ENCODE assay signal across 25 mouse cellular contexts in the genomic region with DNA sequence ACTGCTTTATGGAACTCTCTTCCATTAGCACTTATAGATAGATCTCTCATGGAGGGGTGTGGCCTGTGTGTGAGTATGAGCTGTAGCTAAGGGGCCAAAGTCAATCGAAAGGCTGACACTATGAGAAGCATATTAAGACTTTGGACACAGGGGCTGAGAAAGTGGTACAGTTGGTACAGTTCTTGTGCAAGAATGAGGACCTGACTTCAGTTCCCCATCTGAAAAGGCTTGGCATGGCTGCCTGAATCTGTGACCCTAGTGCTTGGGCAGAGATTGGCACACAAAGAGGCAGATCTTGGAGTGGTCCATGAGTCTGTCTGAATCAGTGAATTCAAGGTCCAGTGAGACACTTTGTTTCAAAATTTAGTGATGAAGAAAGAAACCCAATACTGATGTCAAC.
"Had no signal": no experiment of that assay in that cellular context is flagged by ENCODE, and none has a peak within 500 bp of the region (broad histone marks: within the 10 kb centered on the region; RNA-seq: fewer than 3 reads in every experiment).

No protein-coding gene starts in this region.

- H3K9ac ChIP-seq: heart, embryonic 13.5 days; heart, embryonic 15.5 days; hindbrain, embryonic 13.5 days; hindbrain, embryonic 15.5 days; limb, embryonic 12.5 days; liver, embryonic 13.5 days had no signal

- H3K4me3 ChIP-seq: gastrocnemius, adult 2 months; heart, adult 2 months; heart, embryonic 13.5 days; heart, embryonic 15.5 days; hindbrain, embryonic 13.5 days; hindbrain, embryonic 15.5 days; layer of hippocampus, adult 2 months; left cerebral cortex, adult 2 months; limb, embryonic 10.5 days; limb, embryonic 12.5 days; liver, embryonic 13.5 days had no signal

- H3K27ac ChIP-seq: gastrocnemius, adult 2 months; heart, adult 2 months; heart, embryonic 13.5 days; heart, embryonic 15.5 days; hindbrain, embryonic 13.5 days; hindbrain, embryonic 15.5 days; hindbrain, postnatal 0 days; layer of hippocampus, adult 2 months; left cerebral cortex, adult 2 months; limb, embryonic 10.5 days; limb, embryonic 12.5 days; liver, embryonic 13.5 days had no signal

- H3K9me3 ChIP-seq: heart, embryonic 13.5 days; heart, embryonic 15.5 days; hindbrain, embryonic 13.5 days; hindbrain, embryonic 15.5 days; limb, embryonic 10.5 days; limb, embryonic 12.5 days; liver, embryonic 13.5 days had no signal

- H3K36me3 ChIP-seq: heart, embryonic 13.5 days; heart, embryonic 15.5 days; hindbrain, embryonic 13.5 days; hindbrain, embryonic 15.5 days; limb, embryonic 10.5 days; limb, embryonic 12.5 days; liver, embryonic 13.5 days had no signal

- DNase-seq: gastrocnemius, adult 2 months; gastrocnemius, postnatal 10 days; gastrocnemius, postnatal 25 days; heart, adult 11 months; heart, adult 2 months; heart, postnatal 14 days; heart, postnatal 36 days; kidney, adult 18-20 months; kidney, adult 8-10 months; kidney, postnatal 10 days; kidney, postnatal 25 days; kidney, postnatal 4 days; liver; liver, embryonic 13.5 days had no signal

- H3K4me2 ChIP-seq: heart, embryonic 11.5 days; heart, embryonic 13.5 days; heart, embryonic 15.5 days; hindbrain, embryonic 13.5 days; hindbrain, embryonic 15.5 days; limb, embryonic 12.5 days; liver, embryonic 11.5 days; liver, embryonic 13.5 days had no signal

- ATAC-seq: hindbrain, postnatal 0 days had no signal

- H3K27me3 ChIP-seq: heart, embryonic 13.5 days; heart, embryonic 15.5 days; hindbrain, embryonic 13.5 days; hindbrain, embryonic 15.5 days; limb, embryonic 12.5 days; liver, embryonic 13.5 days had no signal

- H3K4me1 ChIP-seq: hindbrain, embryonic 13.5 days; hindbrain, embryonic 15.5 days; limb, embryonic 10.5 days; limb, embryonic 12.5 days had no signal
